Mouse (Mus musculus): ENCODE results near the gene Snph. TPM values are rescaled to one million over a fixed set of nuclear protein-coding genes. Genes with fewer than 3 reads are reported as not detected.
A peak's percentile ranks its signal among the peaks of the same experiment; 100 is the strongest.

Gene Snph
- total RNA-seq, 2 experiments from 2014 or later: 162 to 164 TPM

DNA sequence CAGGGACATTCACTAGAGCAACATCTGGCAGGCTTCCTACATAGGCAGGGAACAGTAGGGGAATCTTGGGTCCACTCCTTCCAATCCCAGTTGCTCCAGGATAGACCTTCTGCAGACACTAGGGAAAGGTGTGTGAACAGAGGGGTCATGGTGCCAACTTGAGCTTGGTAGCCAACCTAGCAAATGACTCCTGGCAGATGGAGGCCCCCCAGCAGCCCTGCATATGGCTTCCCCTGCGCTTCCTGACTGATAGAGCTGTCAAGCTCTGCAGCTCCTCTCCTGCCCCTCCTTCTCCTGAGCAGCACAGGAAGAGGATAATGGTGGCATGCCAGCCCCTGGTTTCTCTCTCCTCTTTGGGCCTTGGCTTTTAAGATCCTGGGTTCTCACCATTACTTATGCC, 24.0 kb downstream of the Snph start:
- intact Hi-C loops (cut with DNase I): no loop called here
- DNase-seq (ENCODE audit: extremely low spot score in 1 of 2, low spot score in 2 of 2): no peak

DNA sequence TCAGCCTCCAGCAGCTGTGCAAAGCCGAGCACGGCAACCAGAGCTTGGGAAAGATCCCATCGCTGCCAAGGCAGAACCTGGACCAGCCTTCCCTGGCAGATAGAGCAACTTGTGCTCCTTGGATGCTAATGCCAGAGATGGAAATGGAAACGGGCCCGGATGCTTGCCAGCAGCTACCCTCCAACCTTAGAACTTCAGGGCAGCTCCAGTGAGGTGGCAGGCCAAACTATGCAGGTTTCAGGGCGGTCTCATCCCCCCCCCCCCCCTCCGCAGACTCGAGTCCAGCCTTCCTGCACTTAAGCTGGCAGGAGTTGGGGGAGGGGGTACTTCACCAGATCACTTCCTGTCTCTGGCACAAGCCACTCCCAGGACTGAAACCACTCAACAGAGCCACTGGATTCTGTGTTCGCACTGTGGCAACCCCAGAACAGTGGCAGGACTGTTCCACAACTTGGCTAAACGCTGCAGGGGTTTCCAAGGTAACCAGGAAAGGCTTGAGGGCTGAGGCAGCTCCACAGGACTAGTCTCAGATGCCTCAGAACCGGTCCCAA, 26.9 kb downstream of the Snph start:
- intact Hi-C loops (cut with DNase I): no loop called here

DNA sequence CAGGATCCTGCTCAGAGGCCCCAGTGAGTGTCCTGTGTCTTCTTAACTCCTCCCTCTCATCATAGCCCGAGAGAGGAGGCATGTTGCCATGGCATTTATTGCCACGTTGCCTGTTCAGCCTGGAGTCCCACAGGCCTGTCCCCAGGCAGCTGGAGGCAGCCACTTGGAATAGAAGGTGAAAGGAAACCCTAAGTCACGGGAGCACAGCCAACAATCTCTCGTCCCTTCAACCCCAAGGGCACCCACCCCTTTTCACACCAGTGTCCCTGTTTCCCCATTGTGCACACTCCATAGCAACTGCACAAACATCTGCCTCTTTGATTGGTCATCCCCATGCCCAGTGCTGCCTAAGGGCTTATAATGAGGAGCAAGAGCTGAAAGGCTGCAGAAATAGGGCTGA, 28.8 kb downstream of the Snph start:
- peak; percentile 42 to 59 for DNase-seq (ENCODE audit: extremely low spot score in 1 of 2, low spot score in 2 of 2)

More for the DNA sequence above, 26.9 kb downstream of the Snph start:
- DNase-seq (ENCODE audit: extremely low spot score in 1 of 2, low spot score in 2 of 2): peak; percentile 68 to 71

DNA sequence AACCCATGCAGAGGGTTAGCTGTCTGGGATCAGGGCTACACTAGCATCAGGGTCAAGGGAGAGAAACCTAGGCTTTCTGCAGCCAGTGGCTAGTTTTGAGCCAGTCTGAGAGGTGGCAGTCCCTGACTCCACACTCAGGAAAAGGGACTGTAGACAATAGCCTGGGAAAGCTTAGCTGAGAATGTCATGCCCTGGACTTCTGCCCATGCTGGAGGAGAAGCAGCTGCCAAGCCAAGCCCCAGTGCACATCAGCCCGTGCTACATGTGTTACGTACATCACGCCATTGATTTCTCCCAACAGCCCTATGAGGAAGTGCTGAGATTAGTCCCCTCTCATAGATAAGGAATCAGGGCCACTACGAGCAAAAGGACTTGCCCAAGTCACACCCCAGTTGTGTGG, 30.3 kb downstream of the Snph start:
- DNase-seq (ENCODE audit: extremely low spot score in 1 of 2, low spot score in 2 of 2): no peak
- intact Hi-C loops (cut with DNase I): no loop called here

More for the DNA sequence above, 28.8 kb downstream of the Snph start:
- intact Hi-C loops (cut with DNase I): no loop called here

DNA sequence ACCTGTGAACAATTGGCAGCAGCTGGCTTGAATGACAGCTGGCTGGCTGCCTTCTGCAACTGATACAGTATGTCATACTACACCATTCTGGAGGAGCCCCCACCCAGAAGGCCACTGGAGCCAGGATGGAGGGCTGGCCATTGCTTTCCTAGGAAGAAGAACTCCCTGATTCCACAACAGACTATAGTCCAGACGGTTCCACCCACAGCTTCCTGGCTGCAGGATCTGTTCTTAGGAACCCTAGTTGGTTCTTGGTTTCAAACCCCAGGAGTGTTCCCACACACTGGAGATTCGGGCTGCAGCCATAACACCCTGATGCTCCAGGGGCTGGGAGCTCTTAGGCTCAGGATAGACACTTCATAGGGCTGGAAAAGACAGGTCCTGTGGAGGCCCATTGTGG, 34.3 kb downstream of the Snph start:
- intact Hi-C loops (cut with DNase I): no loop called here
- DNase-seq (ENCODE audit: extremely low spot score in 1 of 2, low spot score in 2 of 2): no peak

DNA sequence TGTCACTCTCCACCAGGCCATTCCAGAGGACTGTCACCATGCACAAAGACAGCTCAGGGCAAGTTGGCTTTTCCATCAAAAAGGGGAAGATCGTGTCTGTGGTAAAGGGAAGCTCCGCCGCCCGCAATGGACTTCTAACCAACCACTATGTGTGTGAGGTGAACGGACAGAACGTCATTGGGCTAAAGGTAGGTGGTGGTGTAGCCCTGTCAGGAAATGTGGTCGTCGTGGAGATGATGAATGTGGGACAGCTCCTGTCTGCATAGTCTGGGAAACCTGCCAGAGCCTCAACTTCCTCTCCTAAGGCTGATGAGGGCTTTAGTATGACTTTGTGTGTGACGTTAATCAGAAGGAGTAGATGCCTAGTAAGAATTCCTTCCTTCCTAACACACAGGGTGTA, 45.1 kb downstream of the Snph start:
- no peak for DNase-seq (ENCODE audit: extremely low spot score in 1 of 2, low spot score in 2 of 2)
- intact Hi-C loops (cut with DNase I): no loop called here

DNA sequence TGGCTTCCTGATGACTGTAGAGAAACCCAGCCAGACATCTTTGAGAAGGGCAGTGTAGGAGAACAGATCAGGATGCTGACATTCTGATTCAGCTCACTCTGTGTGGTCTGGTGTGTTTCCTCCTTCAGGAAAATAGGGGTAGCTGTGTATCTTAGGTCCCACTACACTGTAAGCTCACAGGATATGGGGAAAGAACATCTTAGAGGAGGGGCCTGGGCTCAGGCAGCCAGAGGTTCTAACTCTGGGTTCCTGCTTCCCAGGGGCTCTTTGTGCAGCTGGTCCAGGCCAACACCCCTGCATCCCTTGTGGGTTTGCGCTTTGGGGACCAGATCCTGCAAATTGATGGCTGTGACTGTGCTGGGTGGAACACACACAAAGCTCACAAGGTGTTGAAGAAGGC, 45.6 kb downstream of the Snph start:
- no peak for DNase-seq (ENCODE audit: extremely low spot score in 1 of 2, low spot score in 2 of 2)
- intact Hi-C loops (cut with DNase I): no loop called here

DNA sequence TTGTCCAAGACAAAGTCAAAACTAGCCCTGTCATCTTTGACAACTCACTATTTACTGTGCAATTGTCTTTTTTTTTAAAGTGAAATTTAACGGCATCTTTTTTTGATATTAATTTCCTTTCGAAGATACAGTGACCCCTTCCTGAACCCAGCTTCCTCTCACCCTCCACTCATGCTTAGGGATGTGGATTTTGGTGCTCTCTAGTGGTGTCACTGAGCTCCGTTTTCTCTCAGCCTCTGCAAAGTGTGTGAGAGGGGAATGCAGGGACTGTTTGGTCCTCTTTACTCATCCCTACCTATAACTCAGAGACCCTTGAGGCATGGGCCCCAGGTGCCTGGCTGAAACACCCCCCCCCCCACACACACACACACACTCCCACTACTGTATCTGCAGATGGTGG, 46.5 kb downstream of the Snph start:
- intact Hi-C loops (cut with DNase I): no loop called here
- DNase-seq (ENCODE audit: extremely low spot score in 1 of 2, low spot score in 2 of 2): no peak

DNA sequence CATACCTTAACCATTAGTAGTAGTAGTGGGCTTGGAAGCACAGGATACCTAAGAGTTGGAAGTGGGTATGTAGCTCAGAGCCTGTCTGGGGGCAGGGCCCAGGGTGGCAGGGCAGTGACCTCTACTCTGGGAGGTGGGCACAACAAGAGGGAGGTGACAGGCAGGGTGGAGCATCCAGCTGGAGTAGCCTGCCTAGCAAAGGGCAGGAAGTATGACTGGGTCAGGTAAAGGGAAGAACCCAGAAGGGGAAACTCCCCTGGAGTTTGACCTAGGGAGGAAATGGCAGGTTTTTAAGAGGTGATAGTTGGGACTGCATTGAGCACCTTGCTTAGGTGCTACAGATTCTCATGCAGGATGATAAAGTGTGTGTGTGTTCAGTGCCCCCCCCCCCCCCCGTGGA, 51.4 kb downstream of the Snph start:
- DNase-seq (ENCODE audit: extremely low spot score in 1 of 2, low spot score in 2 of 2): no peak
- intact Hi-C loops (cut with DNase I): no loop called here

DNA sequence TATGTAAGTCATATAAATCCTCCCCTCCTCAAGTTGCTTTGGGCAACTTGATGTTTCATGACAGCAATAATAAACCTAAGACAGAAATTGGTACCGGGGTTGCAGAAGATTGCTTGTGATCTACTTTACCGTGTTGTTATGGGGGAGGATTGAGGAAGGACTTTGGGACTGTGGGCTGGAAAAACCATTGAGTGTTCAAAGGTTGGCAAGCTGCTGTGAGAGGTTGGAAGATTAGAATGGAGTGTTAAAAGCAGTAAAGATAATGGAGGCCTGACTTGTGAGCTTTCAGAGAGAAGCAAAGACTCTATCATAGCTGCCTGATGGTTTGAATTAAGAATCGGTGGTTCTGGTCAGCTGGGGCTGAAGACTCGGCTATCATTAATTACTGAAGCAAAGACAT, 53.2 kb downstream of the Snph start:
- DNase-seq (ENCODE audit: extremely low spot score in 1 of 2, low spot score in 2 of 2): no peak
- intact Hi-C loops (cut with DNase I): loop anchor here (10.0 kb wide), 2 partner anchors 126 to 156 kb away; partner anchors contain the start of gene Tmem74b

DNA sequence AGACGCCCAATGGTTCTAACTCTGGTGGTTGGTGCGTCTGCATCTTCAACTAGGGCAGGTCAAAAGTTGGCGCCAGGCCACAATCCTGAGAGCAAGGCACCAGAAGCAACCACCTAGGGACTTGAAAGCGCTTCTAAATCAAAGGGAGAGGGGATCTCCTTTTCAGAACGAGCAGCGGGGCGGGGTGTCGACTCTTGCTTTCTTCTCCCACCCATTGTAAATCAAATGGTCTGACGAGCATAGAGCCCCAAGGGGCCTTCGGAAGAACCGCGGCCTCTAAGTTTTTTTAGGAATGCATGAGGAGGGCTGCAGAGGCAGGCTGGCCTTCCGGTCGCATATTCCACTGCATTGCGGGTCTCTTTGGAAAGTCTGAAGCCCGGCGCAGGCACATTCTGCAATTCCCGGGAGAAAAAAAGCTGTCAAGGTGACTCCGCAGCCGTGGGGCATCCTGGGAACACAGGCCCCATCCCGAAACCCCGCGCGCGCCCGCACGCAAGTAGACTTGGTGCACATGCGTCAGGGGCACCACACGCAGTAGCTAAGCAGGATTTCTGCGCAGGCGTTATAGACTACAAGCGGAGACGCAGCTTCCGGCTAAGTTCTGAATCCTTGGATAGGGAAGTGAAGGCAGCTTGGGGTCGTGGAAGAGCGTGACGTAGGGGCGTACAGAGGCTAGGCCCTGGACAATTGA, 56.5 kb downstream of the Snph start:
- peak; percentile 91 to 93 for DNase-seq (ENCODE audit: extremely low spot score in 1 of 2, low spot score in 2 of 2)
- intact Hi-C loops (cut with DNase I): loop anchor here (10.0 kb wide), 2 partner anchors 129 to 159 kb away; partner anchors contain the start of gene Tmem74b

DNA sequence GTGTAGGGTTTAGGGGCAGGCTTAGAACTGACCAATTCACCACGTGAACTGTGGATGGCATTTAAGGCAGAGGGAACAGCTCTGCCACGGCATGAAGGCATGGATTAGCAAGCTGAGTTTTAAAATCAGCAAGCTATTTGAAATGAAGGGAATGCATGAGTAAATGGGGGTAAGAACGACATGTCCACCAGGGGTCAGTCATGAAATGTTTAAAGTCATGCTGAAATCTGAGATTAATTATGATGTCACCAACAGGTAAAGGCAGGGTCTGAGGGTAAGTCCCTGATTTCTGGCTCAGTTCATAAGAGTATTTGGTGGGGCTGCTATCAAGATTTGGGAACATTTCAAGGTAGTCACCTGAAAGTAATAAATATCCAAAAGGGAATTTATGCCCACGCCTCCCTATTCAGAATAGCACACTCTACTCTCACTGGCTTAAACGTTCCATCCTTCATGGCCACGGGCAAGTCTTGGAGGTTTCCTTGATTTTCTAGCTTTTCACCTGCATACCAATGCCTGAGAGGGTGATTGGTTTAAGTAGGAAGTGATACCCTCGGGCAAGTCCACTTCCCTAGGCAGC, 57.2 kb downstream of the Snph start:
- intact Hi-C loops (cut with DNase I): loop anchor here (10.0 kb wide), 2 partner anchors 130 to 160 kb away; partner anchors contain the start of gene Tmem74b
- DNase-seq (ENCODE audit: extremely low spot score in 1 of 2, low spot score in 2 of 2): peak in 1 of 2 experiments; percentile 38

DNA sequence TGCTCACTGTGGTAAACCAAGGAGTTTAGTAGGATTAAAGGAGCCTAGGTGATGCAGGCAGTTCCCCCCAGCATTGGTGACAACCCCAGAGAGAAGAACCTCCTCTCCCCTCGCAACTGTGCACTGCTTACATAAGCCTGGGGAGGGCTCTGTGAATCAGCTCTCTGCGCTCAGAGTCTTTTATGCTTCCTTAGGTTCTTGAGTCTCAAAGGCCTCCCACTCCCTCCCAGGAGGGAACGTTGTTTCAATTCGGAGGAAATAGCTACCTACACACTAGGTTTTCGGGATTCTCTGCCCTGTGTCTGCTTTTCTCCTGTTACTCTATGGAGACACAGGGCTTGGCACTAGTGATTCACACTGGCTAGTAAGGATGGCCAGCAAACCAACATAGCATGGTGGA, 57.8 kb downstream of the Snph start:
- no peak for DNase-seq (ENCODE audit: extremely low spot score in 1 of 2, low spot score in 2 of 2)
- intact Hi-C loops (cut with DNase I): loop anchor here (10.0 kb wide), 2 partner anchors 130 to 160 kb away; partner anchors contain the start of gene Tmem74b

DNA sequence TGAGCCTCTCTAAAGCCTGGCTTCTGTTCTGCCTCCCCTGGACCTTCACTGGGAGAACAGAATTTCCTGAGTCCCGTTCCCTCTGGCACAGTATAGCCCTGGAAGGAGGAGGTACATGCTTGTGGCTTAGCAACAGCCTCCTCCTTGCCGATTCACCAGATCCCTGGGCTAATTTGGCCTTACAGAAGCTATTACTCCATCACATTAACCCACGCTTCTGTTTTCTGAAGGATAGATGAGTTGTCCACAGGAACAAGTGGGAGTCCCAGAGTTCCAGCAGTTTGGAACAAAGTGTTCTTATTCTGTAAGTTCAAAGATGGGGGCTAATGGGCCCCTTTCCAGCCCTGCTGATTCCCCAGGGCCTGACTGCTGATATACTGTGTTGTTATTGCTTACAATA, 58.7 kb downstream of the Snph start:
- intact Hi-C loops (cut with DNase I): loop anchor here (10.0 kb wide), 2 partner anchors 131 to 161 kb away; partner anchors contain the start of gene Tmem74b
- DNase-seq (ENCODE audit: extremely low spot score in 1 of 2, low spot score in 2 of 2): no peak

DNA sequence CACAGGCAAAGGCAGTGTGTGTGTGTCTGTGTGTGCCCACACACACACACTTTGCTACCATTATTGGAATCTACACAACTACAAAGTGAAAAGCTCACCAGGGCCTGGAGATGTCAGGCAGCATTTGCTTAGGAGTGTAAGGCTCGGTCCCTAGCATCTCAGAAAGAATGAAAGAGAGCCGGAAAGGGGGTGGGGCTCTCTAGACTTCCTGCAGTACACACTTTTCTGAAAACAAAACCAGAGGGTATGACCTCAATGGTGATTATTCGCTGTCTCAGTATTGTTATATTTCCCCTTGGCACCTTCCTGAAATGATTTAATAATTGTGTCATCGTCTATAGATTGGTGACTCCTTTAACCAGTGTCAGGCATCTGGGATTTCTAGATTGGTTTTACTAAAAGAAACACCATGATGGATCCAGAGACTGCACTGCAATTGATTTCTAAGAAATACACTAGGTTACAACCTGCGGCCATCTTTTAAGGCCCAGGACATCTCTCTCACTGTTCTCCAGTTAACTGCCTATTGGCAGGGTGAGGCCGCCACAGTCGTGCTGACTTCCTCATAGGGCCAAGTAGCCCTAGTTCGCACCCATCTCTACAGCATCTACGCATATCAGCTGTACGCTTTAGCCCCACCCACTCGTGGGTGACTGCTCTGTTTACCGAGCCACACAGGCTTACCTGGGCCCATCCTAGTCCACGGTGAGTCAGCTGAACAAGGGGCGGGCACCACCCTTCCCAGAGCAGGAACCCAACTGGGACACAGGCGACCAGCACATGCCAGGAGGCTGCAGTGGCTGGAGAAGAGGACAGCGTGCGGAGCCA, 60.3 kb downstream of the Snph start, which contains the start of gene Sdcbp2:
Sdcbp2 (plus strand) TSS at position 750 of the 828 bp plus-strand sequence.
- intact Hi-C loops (cut with DNase I): loop anchor here (10.0 kb wide), 2 partner anchors 133 to 163 kb away; partner anchors contain the start of gene Tmem74b
- DNase-seq (ENCODE audit: extremely low spot score in 1 of 2, low spot score in 2 of 2): no peak

DNA sequence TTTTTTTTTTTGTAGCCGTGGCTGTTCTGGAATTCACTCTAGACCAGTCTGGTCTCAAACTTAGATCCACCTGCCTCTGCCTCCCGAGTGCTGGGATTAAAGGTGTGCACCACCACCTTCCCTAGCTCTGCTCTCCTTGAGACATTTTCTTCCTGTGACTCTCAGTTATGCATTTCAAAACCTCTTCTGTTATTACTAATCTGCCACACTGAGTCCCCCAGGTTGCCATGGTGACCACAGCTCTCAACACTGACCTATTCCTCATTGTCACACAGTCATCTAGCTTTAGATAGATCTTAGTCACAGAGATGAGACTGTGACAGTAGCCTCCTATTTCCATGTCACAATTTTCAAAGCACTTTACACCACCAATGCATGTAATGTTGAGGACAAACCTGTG, 62.9 kb downstream of the Snph start:
- intact Hi-C loops (cut with DNase I): no loop called here
- no peak for DNase-seq (ENCODE audit: extremely low spot score in 1 of 2, low spot score in 2 of 2)

DNA sequence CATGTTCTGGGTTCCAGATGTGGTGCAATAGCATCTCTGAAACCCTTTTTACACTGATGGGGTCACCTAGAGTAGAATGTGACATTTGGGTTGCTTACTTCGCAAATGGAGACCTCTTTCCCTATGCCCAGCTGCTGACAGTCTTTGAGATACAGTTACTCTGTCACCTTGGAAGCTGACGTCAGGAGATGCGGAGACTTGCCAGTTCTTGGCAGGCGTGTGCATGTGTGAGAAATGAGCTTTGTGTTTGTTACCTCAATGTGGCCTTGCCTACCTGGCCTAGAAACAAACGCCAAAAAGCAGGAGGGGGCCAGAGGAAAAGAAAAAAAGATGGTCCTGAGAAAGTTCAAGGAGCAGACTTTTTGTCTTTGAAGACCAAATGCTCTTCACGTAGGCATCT, 65.5 kb downstream of the Snph start:
- intact Hi-C loops (cut with DNase I): no loop called here
- no peak for DNase-seq (ENCODE audit: extremely low spot score in 1 of 2, low spot score in 2 of 2)

DNA sequence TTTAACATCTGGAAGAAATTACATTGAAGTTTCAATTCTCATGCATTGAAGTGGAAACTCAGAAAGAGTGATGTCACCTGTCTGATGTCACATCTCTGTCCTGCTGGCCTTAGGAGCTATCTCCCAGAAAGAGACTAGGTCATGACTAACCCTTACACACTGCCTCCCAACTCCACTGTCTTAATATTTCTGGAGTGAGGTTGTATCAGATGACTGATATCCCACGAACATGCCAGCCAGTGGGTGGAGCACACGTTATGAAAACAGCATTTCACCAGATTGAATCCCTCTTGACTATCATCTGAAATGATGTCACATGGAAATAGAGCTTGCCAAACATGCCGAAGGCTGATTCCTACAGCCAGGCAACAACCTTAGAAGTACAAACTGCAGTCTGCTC, 67.4 kb downstream of the Snph start:
- no peak for DNase-seq (ENCODE audit: extremely low spot score in 1 of 2, low spot score in 2 of 2)
- intact Hi-C loops (cut with DNase I): no loop called here

DNA sequence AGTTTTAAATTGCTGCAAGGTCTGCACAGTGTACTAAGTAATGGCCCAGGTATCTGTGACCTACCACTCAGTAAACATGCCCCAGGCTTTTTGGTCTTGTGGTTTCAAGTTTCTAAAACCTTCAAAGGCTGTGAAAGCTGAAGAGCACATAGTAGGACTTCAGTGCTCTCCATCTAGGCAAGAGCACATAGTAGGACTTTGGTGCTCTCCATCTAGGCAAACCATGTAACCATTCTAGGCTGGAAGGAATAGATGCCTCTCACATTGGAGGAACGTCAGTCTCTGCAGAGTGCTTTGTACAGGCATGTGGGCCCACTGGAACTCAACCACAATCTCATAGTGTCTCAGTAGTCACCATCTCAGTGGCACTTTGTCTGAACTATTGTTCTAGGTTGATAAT, 68.4 kb downstream of the Snph start:
- intact Hi-C loops (cut with DNase I): no loop called here
- DNase-seq (ENCODE audit: extremely low spot score in 1 of 2, low spot score in 2 of 2): no peak

All from left cerebral cortex, postnatal 10 days (tissue).